Mouse (Mus musculus) liver, adult 2 months (tissue): ENCODE results near the gene Mkrn2os.

Experiments used
- CTCF ChIP-seq: fragments of 200-500 bp; IDR thresholded peaks from 2 replicates; pipeline ENCODE4 v1.5.1; 2011; ENCODE audit warnings: low read depth, low read length, control low read depth
- POLR2A ChIP-seq: fragments of 200-500 bp; IDR thresholded peaks from 2 replicates; pipeline ENCODE4 v1.6.1; 2011; ENCODE audit warnings: low read length, control low read depth; ENCODE audit not compliant: insufficient read depth; ENCODE audit errors: extremely low read depth

DNA sequence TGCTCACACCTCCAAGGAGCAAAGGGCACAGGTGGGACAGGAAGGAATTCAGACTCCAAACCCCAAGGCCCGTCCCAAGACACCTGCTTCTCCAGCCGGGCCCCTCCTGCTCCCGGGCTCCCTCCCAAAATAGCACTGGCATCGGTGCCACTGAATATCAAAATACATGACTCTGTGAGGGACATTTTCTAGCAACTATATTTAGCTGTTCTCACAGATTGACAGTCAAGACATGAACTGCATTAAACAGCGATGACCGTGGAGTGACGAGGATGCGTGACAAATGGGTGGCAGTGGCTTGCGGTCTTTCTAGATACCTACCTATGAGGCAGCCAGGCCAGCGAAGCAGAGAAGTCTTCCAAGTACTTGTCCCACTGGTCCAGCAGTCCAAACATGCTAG lies 6.1 kb downstream of the Mkrn2os start:
- TF ChIP-seq CTCF (no peak), POLR2A (no peak)
